Mouse (Mus musculus): ENCODE results near the gene Insm2.

Gene Insm2

DNA sequence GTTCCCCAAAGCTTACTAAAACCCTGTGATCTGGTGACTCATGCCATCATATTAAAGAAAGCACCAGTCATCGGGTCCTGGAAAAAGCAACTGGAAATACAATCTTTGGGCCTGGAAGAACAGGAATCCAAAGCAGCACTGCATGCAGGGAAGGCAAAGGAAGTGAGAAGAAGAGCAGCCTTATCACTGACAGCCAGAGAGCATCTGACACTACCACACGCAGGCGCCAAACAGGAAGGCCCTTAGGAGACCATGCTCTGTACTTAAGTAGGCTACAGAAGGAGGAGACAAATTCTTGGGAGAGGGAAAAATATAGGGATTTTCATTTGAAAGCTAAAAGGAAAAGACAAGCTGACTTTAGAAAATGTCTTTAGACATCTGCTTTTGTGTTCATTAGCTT is 5.2 kb downstream of the Insm2 start:
- in situ Hi-C loops (cut with MboI), result no loop called here

DNA sequence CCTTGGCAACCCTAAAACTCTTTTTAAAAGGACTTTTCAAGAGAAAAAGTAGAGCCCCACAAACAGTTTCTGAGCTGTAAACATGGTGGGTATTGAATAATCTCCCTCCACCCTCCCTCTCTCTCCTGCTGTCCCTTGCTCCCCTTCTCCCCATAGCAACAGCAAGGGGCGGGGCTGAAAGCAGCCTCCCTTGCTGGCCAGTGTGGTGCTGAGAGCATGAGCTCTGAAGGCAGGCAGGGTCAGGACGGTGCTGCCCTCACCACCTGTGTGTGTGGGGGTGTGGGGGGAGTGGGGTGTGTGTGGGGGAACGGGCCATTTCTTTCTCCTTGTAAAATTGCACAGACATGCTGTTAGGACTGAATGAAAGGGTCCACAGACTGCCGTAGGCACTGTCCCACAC is 8.7 kb downstream of the Insm2 start:
- in situ Hi-C loops (cut with MboI), result no loop called here

DNA sequence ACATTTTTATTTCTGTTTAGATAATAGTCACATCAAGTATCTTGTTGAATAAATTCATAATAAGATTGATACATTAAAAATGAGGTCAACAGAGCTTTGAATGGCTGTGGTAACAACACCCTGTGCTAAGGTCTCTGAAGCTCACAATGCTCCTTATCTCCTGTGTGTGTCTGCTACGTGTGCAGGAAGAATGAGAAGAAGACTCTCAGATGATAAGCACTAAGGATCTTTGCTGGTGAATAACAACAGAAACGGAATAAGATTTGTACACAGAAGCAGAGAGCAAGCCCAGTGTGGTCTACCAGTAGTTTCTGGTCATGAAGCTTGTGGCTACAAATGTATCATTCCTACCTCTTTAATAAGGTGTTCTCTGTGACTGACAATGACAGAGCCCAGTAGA is 11.6 kb downstream of the Insm2 start:
- in situ Hi-C loops (cut with MboI), result no loop called here

DNA sequence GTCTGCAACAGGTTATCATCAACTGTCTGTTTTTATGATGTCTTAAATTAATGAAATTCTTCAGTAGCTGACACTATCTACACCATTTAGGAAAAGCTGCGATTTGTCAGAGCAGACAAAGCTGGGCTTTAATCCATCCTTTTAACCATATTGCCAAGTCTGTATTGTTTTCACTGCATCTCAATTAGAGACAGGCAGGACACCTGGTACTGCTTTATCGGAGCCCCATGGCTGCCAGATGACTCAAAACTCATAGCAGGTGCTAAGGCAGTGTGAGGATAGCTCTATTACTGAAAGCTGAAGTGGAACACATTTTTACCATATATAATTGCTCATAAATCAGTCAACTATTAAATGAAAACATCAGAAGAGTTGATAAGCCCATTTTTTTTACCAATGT is 21.1 kb downstream of the Insm2 start:
- in situ Hi-C loops (cut with MboI), result no loop called here

DNA sequence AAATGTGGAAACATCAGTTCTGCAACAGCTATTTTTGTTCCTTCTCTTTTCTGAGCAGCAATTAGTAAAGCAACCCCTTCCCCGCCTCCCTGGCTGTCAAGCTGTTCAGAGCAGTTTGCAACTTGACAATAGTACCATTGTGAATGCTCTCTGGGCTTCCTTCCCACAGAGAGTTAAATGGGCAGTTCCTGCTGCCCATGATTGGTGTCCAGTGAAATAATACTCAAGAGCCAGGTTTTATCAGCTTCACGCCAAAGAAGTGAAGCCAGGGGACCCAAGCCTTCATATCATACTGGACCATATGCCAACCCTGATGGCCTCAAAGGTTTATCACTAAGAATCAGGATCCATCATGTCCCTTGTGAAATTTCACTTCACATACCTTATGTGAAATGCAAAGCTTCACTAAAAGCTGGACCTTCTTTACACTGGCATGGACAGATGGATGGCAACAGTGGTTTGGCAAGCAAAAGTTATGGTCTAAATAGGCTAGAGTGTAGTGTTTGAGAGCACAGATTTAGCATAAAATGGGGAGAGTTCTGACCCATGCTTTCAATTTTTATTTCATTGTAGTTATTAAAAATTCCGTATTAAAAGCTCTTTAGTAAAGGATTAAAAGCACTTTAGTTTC is 23.5 kb downstream of the Insm2 start:
- in situ Hi-C loops (cut with MboI), result no loop called here

DNA sequence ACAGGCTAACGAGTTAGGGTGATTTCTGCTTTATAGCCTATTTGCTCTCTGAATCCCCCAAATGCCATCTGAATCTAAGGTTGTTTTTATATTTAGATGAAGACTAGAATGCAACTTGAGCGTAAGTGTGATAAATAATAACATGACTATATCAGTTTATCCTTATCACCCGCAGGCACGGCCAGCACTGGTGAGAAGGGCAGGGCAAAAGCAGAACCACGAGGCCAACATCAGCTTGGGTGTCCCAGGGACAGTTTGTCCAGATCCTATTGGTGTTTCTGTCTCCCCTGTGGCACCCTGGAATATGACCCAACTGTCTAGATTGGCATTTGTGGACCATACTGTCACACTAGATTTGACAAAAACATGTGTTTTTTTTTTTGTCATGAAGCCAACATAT is 24.0 kb downstream of the Insm2 start:
- in situ Hi-C loops (cut with MboI), result no loop called here

DNA sequence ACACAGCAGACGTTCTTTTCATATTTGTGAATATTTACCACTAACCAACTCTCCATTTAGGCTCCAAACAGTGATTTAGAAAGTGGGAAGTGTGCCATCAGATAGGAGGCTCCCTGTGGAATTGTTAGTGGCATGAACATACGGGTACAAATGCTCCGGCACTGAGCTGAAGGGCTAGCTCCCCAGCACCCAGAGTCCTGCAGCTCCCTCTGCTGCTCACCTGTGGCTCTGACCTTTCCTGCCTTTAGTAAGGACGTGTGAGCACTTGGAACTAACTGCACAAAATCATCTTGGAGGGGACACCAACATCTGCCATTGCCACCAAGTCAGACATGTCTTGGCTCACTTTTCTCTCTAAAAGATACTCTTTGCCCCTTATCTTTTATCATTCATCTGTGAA is 27.5 kb downstream of the Insm2 start:
- in situ Hi-C loops (cut with MboI), result no loop called here

DNA sequence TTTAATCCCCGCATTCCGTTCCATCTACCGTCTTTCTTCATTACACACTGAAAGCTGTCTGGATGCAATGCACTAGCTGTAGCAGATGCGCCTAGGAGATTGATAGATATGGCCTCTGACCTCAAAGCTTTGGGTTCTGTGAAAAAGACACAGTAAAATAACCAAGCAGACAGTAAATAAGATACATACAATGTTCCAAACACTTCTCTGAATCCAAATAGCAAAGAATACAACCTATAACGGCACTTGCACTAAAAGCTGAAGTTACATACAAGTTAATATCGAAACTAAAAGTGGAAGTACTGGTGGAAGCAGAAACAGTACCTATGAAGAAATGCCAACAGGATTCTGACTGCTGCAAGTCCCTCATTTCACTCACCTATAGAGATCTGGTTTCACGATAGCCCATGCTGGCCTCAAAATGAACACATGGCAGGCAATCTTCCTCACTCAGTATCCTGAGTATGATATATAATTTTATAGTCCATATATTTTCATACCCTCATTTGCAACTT is 48.8 kb downstream of the Insm2 start:
- in situ Hi-C loops (cut with MboI), result no loop called here
